Mouse (Mus musculus): ENCODE data around the gene Rpl27a. TPM values are rescaled to one million over a fixed set of nuclear protein-coding genes. Genes with fewer than 3 reads are reported as not detected.

Gene Rpl27a
- polyA plus RNA-seq (2015; fragmentation: Nextera tagmentation; extraction: Ambion mirVana), result 82.1 and 89.2 TPM in 2 replicates

DNA sequence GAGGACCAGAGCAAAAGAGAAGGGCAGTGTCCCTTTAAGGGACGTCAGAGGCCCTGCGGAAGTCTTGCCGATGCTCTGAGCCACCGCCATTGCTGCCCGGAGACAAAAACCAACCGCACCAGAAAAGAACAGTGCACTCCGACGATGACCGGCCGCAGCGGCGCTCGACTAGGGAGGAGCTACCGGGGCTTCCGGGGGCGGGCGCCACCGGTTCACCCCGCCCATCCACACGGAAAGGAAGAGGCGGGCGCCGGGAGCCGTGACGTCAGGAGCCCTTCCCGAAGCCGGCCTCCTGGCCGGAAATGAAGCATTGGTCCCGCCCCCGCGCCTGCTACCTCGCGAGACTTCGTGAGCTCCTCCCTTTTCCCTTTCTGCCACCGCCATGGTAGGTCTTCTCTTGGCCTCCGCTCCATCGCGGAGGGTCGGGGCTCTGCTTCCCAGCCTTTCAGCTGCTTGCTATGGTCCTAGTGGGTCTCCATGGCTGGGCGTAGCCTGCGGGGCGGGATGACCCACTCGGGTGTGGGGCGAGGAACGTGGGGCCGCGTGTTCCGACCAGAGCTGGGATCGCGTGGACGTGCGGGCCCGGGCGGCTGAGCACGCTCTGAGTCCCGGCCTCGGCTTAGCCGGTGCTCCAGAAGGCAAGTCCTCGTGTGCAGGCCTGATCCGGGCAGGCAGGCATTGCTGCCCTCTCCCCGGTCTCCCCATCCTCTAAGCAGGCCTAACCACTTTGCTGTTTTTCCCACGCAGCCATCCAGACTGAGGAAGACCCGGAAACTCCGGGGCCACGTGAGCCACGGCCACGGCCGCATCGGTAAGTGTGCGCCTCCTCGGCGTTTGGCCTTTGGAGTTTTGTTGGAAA, at the start of gene Rpl27a:
Rpl27a (plus strand) TSS at position 310 of the 859 bp plus-strand sequence.
- Histone ChIP-seq H3K9me3 (no peaks in the 10 kb centered on the region), H3K4me3 (peak within 1 kb of the TSS; percentile 88), H3K36me3 (peaks cover 43% of the 10 kb centered on the region), H3K4me2 (peak within 1 kb of the TSS; percentile 96), H3K27ac (replicated peaks) (peak within 1 kb of the TSS; percentile 94), H3K9ac (peak within 1 kb of the TSS; percentile 95), H3K4me1 (peaks cover 37% of the 10 kb centered on the region), H3K27me3 (replicated peaks) (no peaks in the 10 kb centered on the region)
- ATAC-seq (ENCODE audit: extremely low read depth, insufficient number of reproducible peaks, low FRiP score, low TSS enrichment), result peak; percentile 93
- WGBS, result under 1% methylated on average over 72 of the region's 72 CpGs

DNA sequence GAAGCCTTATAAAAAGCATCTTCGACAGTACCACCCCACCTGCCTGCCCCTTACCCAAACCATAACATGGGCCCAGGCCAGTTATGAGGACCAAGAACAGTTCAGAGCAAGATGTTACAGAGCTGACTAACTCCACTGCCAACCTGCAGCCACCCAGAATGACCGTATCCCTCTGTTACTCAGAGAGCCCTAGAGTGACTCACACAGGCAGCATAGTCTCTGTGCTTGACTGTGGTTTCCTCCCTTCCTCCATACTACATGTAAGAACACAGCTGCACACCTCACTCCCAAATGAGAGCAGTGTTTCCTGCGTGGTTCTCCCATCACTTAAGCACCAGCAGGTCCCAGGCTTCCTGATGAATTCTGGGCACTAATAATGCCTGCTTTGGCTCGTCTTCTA, 48.2 kb upstream of the Rpl27a start:
- peaks cover 14% of the 10 kb centered on the region for H3K4me1 ChIP-seq
- ATAC-seq (ENCODE audit: extremely low read depth, insufficient number of reproducible peaks, low FRiP score, low TSS enrichment), result no peak
- no peak overlapping the region for H3K4me2 ChIP-seq
- no peak overlapping the region for H3K9ac ChIP-seq
- H3K4me3 ChIP-seq, result no peak overlapping the region
- H3K9me3 ChIP-seq, result no peaks in the 10 kb centered on the region
- H3K27me3 ChIP-seq (replicated peaks), result no peaks in the 10 kb centered on the region
- no peaks in the 10 kb centered on the region for H3K36me3 ChIP-seq
- 55% methylated on average over 4 of the region's 4 CpGs for WGBS
- H3K27ac ChIP-seq (replicated peaks), result no peak overlapping the region

DNA sequence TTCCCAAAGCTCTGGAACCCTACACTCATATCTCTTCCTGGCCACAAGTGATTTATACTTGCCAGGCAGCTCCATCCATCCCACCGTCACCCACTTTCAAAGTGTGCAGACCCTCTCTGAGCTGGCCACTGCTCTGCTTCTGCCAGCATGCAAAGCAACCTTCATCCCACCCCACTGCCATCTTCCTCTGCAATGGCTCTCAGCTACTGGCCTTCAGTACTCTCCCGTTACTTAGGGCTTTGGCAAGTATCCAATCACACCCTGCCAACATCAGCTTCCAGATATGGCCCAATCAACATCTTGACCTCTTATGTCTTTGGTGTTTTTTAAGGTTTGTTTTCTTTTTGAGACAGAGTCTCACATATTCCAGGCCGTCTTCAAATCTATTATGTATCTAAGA, 41.0 kb upstream of the Rpl27a start:
- Histone ChIP-seq H3K9me3 (no peaks in the 10 kb centered on the region), H3K9ac (no peak overlapping the region), H3K4me1 (peaks cover 4% of the 10 kb centered on the region), H3K36me3 (no peaks in the 10 kb centered on the region), H3K4me3 (no peak overlapping the region), H3K27ac (replicated peaks) (no peak overlapping the region), H3K27me3 (replicated peaks) (peaks cover 3% of the 10 kb centered on the region; the same call in 1 of the 2 replicates), H3K4me2 (no peak overlapping the region)
- WGBS, result 42% methylated on average over 3 of the region's 3 CpGs
- ATAC-seq (ENCODE audit: extremely low read depth, insufficient number of reproducible peaks, low FRiP score, low TSS enrichment), result no peak

DNA sequence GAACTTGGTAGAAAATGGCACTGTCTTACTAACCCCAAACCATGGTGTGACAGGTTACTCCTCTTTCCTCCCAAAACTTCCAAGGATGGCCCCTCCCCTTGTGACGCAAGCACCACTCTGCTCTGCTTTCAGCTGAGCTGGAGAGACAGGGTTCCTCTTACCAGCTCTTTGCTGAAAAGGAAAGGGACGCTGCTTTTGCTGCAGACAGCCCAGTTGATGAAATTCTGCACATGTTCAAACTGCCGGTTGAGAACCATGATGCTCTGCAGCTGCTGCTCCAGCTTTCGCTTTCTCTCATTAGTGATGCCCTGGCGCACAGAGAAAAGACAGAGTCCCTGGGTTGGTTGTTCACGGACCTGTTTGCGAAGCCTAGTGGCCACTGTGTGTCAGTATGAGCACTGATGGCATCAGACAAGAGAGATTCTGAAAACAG, 38.2 kb upstream of the Rpl27a start:
- Histone ChIP-seq H3K9me3 (no peaks in the 10 kb centered on the region), H3K4me3 (no peak overlapping the region), H3K4me2 (peak overlapping the region; percentile 42), H3K27me3 (replicated peaks) (peaks cover 5% of the 10 kb centered on the region; the same call in 1 of the 2 replicates), H3K36me3 (no peaks in the 10 kb centered on the region), H3K9ac (no peak overlapping the region), H3K4me1 (peaks cover 4% of the 10 kb centered on the region), H3K27ac (replicated peaks) (no peak overlapping the region)
- 39% methylated on average over 7 of the region's 7 CpGs for WGBS
- no peak for ATAC-seq (ENCODE audit: extremely low read depth, insufficient number of reproducible peaks, low FRiP score, low TSS enrichment)

DNA sequence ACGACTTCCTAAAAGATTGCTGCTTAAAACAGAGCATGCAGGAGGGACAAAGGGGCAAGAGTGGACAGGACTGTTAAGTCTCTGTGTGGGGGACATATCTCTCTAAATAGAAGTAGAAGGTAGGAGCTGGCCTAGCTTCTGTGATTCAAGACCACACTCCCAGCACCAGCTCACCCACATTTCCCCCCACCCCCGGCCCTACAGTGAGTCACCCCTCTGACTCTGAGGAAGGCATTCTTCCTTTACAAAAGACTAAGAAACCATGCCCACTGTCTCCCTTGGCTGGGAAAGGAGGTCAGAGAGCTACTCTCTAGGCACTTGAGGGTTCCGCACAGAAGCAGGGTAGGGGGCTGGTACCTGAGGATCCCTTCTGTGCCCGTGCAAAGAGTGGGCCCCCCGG, 34.7 kb upstream of the Rpl27a start:
- Histone ChIP-seq H3K4me2 (no peak overlapping the region), H3K27ac (replicated peaks) (no peak overlapping the region), H3K36me3 (no peaks in the 10 kb centered on the region), H3K4me1 (no peaks in the 10 kb centered on the region), H3K27me3 (replicated peaks) (peaks cover 5% of the 10 kb centered on the region; the same call in 1 of the 2 replicates), H3K9me3 (no peaks in the 10 kb centered on the region), H3K4me3 (no peak overlapping the region), H3K9ac (no peak overlapping the region)
- 59% methylated on average over 5 of the region's 5 CpGs for WGBS
- no peak for ATAC-seq (ENCODE audit: extremely low read depth, insufficient number of reproducible peaks, low FRiP score, low TSS enrichment)

DNA sequence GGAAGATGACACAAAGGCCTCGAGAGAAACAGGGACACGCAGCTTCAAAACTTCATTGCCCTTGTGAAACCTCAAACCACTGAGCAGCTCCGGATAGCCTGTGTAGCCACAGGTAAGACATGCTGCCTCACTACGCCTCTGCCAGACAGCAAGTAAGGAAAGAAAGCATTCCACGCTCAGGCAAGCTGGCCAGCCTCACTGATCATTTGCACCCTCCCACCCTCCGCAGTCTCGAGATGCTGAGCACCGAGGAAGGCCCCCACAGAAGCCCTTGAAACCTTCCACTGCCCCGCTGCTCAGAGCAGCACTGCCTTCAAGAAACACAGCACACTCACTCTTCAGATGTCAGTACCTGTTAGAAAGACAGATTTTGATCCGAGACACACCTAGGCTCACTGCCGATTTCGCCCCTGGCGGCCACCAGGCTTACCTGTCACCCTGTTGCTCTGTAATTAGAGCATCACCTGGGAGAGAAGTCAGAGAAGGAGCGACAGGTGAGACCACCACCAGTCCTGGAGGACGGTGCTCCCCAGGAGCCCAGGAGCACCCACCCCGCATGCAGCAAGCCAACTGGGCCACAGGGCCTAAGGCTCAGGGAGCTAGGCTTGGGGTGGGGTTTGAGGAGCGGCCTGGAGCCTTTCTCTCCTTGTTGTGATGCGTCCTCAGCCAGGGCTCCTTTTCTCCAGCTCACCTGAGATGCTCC, 26.2 kb upstream of the Rpl27a start:
- Histone ChIP-seq H3K27ac (replicated peaks) (no peak overlapping the region), H3K4me3 (no peak overlapping the region), H3K4me2 (peak overlapping the region; percentile 62; the same call in 1 of the 2 replicates), H3K36me3 (no peaks in the 10 kb centered on the region), H3K9ac (no peak overlapping the region), H3K9me3 (no peaks in the 10 kb centered on the region), H3K4me1 (peaks cover 9% of the 10 kb centered on the region), H3K27me3 (replicated peaks) (peaks cover 35% of the 10 kb centered on the region)
- WGBS, result 50% methylated on average over 18 of the region's 18 CpGs
- no peak for ATAC-seq (ENCODE audit: extremely low read depth, insufficient number of reproducible peaks, low FRiP score, low TSS enrichment)

DNA sequence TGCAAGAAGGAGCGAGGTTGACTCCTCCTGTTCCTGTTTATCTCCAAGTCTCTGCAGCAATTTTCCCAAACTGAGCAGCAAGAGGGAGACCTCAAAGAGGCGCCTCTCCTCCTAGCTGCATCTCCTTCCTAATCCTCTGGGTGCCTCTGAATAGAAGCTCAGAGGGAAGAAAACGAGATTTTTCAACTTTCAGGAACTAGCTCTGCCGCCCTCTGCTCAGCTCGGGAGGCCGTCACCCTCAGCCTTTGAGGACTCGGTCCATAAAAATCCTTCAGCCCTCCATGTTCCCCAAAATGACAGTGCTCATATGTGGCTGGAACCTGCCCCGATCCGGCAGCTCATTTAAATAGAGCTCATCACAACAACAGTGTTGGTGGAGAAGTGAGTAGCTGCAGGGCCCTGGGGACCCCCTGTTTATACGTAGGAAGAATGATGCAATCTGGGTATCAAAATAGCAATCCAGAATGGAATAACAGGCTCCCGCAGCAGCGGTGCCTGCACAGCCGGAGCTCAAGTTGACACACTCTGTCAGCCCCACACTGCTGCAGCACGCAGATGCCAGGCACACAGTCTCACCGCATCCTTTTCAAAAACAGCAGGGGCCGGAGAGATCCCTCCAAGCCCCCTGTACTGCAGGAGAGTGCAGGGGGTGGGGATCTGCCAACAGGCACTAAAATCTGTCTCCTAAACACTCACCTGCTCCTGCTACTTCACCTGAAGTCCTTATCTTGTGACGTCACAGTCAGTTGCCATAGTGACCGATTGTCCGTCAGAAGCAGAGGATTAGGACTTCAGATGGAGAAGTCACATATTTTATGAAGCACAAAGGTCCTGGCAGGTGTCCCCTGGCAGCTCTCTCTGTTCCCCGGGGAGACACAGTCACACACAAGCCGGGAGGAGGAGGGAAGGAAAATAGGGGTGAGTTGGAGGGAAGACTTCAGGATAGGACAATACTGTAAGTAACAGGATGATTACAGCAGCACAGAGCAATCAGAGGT, 25.3 kb upstream of the Rpl27a start:
- peak overlapping the region; percentile 31 for H3K4me3 ChIP-seq
- no peaks in the 10 kb centered on the region for H3K36me3 ChIP-seq
- no peak for ATAC-seq (ENCODE audit: extremely low read depth, insufficient number of reproducible peaks, low FRiP score, low TSS enrichment)
- 15% methylated on average over 21 of the region's 21 CpGs for WGBS
- peak overlapping the region; percentile 20; the same call in 1 of the 2 replicates for H3K9ac ChIP-seq
- H3K4me1 ChIP-seq, result peaks cover 9% of the 10 kb centered on the region
- H3K27ac ChIP-seq (replicated peaks), result no peak overlapping the region
- H3K4me2 ChIP-seq, result peak overlapping the region; percentile 62
- peaks cover 35% of the 10 kb centered on the region for H3K27me3 ChIP-seq (replicated peaks)
- no peaks in the 10 kb centered on the region for H3K9me3 ChIP-seq

DNA sequence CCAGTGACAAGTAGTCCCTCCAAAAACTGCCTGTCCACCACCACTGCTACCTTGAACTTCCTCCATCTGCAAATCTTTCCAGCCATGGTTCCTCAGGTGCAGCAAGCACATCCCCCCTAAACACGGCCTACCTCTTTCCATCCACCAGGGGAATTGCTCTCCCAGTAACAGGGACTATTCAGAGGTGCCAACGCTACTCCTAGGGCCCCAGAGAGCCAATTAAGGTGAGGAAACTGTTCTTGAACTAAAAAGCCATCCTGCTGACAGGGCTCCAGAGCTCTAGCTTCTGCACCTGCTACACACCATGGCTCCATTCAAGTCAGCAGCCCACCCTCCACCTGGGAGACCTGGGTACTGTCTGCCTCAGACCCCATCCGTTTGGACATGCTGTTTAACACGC, 21.4 kb upstream of the Rpl27a start:
- peaks cover 9% of the 10 kb centered on the region for H3K4me1 ChIP-seq
- no peak overlapping the region for H3K27ac ChIP-seq (replicated peaks)
- 56% methylated on average over 4 of the region's 4 CpGs for WGBS
- H3K4me2 ChIP-seq, result no peak overlapping the region
- peaks cover 27% of the 10 kb centered on the region for H3K27me3 ChIP-seq (replicated peaks)
- H3K9me3 ChIP-seq, result no peaks in the 10 kb centered on the region
- no peak overlapping the region for H3K4me3 ChIP-seq
- ATAC-seq (ENCODE audit: extremely low read depth, insufficient number of reproducible peaks, low FRiP score, low TSS enrichment), result no peak
- H3K36me3 ChIP-seq, result no peaks in the 10 kb centered on the region
- no peak overlapping the region for H3K9ac ChIP-seq

DNA sequence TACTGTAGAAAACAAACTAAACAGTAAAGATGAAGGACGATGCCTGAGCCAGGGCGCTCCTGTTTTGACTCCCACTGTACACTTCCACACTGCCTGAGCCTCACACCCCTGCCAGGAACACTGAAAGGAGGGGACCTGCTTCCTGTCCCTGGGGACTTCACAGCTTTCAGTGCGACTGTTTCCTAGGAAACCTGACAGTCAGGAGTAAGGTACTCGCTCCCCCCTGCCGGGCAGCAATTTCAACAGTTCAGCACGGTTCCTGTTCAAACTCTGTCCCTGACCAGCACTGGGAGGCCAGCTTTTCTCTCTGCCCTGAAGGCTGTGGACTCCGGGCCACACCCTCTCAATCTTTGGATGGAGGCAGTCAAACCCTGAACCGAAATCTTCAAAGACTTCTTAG, 11.8 kb upstream of the Rpl27a start:
- Histone ChIP-seq H3K4me1 (peaks cover 4% of the 10 kb centered on the region), H3K4me2 (0 out of 2 replicates have a peak overlapping the region, but pooled peaks have one; percentile 16), H3K27ac (replicated peaks) (no peak overlapping the region), H3K9me3 (no peaks in the 10 kb centered on the region), H3K9ac (0 out of 2 replicates have a peak overlapping the region, but pooled peaks have one; percentile 9), H3K27me3 (replicated peaks) (0 out of 2 replicates have a peak, but pooled peaks cover 6% of the 10 kb centered on the region), H3K4me3 (no peak overlapping the region), H3K36me3 (no peaks in the 10 kb centered on the region)
- ATAC-seq (ENCODE audit: extremely low read depth, insufficient number of reproducible peaks, low FRiP score, low TSS enrichment), result no peak
- WGBS, result 12% methylated on average over 8 of the region's 8 CpGs

DNA sequence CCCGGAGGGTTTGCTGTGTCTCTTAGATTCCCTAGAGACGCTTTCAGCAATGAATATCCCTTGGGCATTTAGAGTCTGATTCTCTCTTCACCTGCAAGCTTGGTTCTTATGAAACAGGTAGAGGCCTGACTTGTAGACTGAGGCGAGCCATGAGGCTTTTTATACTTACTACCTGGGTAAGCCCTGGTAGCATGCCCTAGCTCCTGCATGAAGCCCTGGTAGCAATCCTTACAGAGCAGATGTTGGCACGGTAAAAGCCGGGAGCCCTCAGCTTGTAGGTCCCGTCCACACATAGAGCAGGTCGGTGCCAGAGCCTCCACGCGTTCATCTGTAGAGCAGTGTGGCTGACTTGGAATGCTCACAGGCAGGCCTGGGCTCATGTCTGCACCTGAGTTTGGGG, 11.4 kb upstream of the Rpl27a start:
- ATAC-seq (ENCODE audit: extremely low read depth, insufficient number of reproducible peaks, low FRiP score, low TSS enrichment), result no peak
- Histone ChIP-seq H3K27me3 (replicated peaks) (0 out of 2 replicates have a peak, but pooled peaks cover 6% of the 10 kb centered on the region), H3K4me1 (peaks cover 4% of the 10 kb centered on the region), H3K9me3 (no peaks in the 10 kb centered on the region), H3K36me3 (no peaks in the 10 kb centered on the region), H3K4me2 (0 out of 2 replicates have a peak overlapping the region, but pooled peaks have one; percentile 16), H3K9ac (no peak overlapping the region), H3K27ac (replicated peaks) (no peak overlapping the region), H3K4me3 (no peak overlapping the region)
- WGBS, result 37% methylated on average over 9 of the region's 9 CpGs

Data from heart, embryonic 13.5 days (tissue).